Mouse (Mus musculus): Measurements from ENCODE around the gene Clip2. TPM values are rescaled to one million over a fixed set of nuclear protein-coding genes. Genes with fewer than 3 reads are reported as not detected.

The Clip2 gene
- polyA plus RNA-seq, 1 experiment from 2014 or later: 15.4 TPM

DNA sequence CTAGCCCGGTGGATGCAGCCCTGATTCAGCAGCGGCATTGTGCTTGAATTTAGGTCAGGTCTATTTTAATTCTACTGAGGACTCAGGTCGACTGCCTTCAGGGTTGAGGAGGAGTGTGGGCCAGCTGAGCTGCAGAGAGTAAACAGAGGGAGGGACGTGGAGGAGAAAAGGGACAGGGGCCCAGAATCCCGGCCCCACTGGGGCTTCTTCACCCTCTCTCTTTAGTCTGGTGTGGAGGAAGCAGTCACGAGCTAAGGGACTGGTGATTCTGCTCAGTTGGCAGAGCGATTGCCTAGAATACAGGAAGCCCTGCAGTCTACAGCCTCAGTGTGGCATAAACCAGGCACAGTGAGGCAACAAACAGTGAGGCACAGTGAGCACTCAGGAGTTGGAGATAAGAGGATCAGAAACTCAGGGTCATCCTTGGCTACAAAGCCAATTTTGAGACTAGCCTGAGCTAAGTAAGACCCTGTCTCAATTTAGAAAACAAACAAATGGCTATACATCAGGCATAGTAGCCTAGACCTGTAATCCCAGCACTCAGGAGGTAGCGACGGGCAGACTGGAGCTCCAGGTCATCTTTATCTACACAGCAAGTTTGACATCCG, 84.0 kb downstream of the Clip2 start:
- WGBS: 73% methylated on average over 10 of the region's 10 CpGs
- peaks cover 12% of the 10 kb centered on the region for H3K4me1 ChIP-seq (ENCODE audit: control insufficient read depth, insufficient read depth, low read length)
- no peaks in the 10 kb centered on the region for H3K9me3 ChIP-seq (ENCODE audit: control insufficient read depth, low read length)
- no peak overlapping the region for H3K9ac ChIP-seq (replicated peaks; ENCODE audit: low read depth, low read length)
- no peaks in the 10 kb centered on the region for H3K36me3 ChIP-seq (ENCODE audit: control insufficient read depth, insufficient read depth, low read length)
- H3K4me3 ChIP-seq (ENCODE audit: low read depth, low read length): no peak overlapping the region
- no peaks in the 10 kb centered on the region for H3K27me3 ChIP-seq (ENCODE audit: control insufficient read depth, insufficient read depth, low read length)
- no peak for ATAC-seq (ENCODE audit: low read depth)
- no peak overlapping the region for H3K27ac ChIP-seq (ENCODE audit: low read depth, low read length)
- no peak overlapping the region for H3K4me2 ChIP-seq (ENCODE audit: low read depth, low read length)

GRCm38 (mm10) chr5:134467030-134467549, 85.1 kb downstream of the Clip2 start:
- Histone ChIP-seq H3K4me1 (ENCODE audit: control insufficient read depth, insufficient read depth, low read length) (peaks cover 12% of the 10 kb centered on the region), H3K9ac (replicated peaks; ENCODE audit: low read depth, low read length) (no peak overlapping the region), H3K27ac (ENCODE audit: low read depth, low read length) (peak overlapping the region; percentile 66), H3K9me3 (ENCODE audit: control insufficient read depth, low read length) (no peaks in the 10 kb centered on the region), H3K4me2 (ENCODE audit: low read depth, low read length) (no peak overlapping the region), H3K36me3 (ENCODE audit: control insufficient read depth, insufficient read depth, low read length) (no peaks in the 10 kb centered on the region), H3K27me3 (ENCODE audit: control insufficient read depth, insufficient read depth, low read length) (no peaks in the 10 kb centered on the region), H3K4me3 (ENCODE audit: low read depth, low read length) (no peak overlapping the region)
- WGBS: 59% methylated on average over 8 of the region's 8 CpGs
- ATAC-seq (ENCODE audit: low read depth): 0 out of 2 replicates have a peak, but pooled peaks have one; percentile 34

GRCm38 (mm10) chr5:134466296-134467029, 85.8 kb downstream of the Clip2 start:
- Histone ChIP-seq H3K4me1 (ENCODE audit: control insufficient read depth, insufficient read depth, low read length) (peaks cover 12% of the 10 kb centered on the region), H3K9me3 (ENCODE audit: control insufficient read depth, low read length) (no peaks in the 10 kb centered on the region), H3K27ac (ENCODE audit: low read depth, low read length) (peak overlapping the region; percentile 66), H3K36me3 (ENCODE audit: control insufficient read depth, insufficient read depth, low read length) (no peaks in the 10 kb centered on the region), H3K4me3 (ENCODE audit: low read depth, low read length) (no peak overlapping the region), H3K27me3 (ENCODE audit: control insufficient read depth, insufficient read depth, low read length) (no peaks in the 10 kb centered on the region), H3K9ac (replicated peaks; ENCODE audit: low read depth, low read length) (no peak overlapping the region), H3K4me2 (ENCODE audit: low read depth, low read length) (peak overlapping the region; percentile 30; the same call in 1 of the 2 replicates)
- 10% methylated on average over 21 of the region's 21 CpGs for WGBS
- peak; percentile 56; the same call in 1 of the 2 replicates for ATAC-seq (ENCODE audit: low read depth)

DNA sequence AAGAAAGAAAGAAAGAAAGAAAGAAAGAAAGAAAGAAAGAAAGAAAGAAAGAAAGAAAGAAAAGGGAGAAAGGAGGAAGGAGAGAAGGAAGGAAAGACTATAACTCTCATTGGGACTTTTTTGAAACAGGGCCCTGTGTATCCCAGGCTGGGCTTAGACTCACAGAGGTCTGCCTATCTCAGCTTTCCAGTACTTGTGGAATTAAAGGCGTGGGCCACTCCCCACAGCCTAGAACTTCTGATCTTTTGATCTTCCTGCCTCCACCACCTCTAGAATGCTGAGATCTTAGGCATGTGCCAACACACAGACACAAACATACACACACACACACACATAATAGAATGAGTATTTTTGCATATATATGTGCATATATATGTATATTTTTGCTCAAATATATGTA, 87.0 kb downstream of the Clip2 start:
- Histone ChIP-seq H3K4me2 (ENCODE audit: low read depth, low read length) (no peak overlapping the region), H3K9ac (replicated peaks; ENCODE audit: low read depth, low read length) (no peak overlapping the region), H3K27ac (ENCODE audit: low read depth, low read length) (no peak overlapping the region), H3K4me1 (ENCODE audit: control insufficient read depth, insufficient read depth, low read length) (peaks cover 12% of the 10 kb centered on the region), H3K9me3 (ENCODE audit: control insufficient read depth, low read length) (no peaks in the 10 kb centered on the region), H3K27me3 (ENCODE audit: control insufficient read depth, insufficient read depth, low read length) (no peaks in the 10 kb centered on the region), H3K4me3 (ENCODE audit: low read depth, low read length) (no peak overlapping the region), H3K36me3 (ENCODE audit: control insufficient read depth, insufficient read depth, low read length) (no peaks in the 10 kb centered on the region)
- 82% methylated on average over 1 of the region's 1 CpGs for WGBS
- ATAC-seq (ENCODE audit: low read depth): no peak

GRCm38 (mm10) chr5:134464225-134464624, 88.0 kb downstream of the Clip2 start:
- no peak overlapping the region for H3K9ac ChIP-seq (replicated peaks; ENCODE audit: low read depth, low read length)
- WGBS: 84% methylated on average over 5 of the region's 5 CpGs
- no peaks in the 10 kb centered on the region for H3K27me3 ChIP-seq (ENCODE audit: control insufficient read depth, insufficient read depth, low read length)
- peaks cover 12% of the 10 kb centered on the region for H3K4me1 ChIP-seq (ENCODE audit: control insufficient read depth, insufficient read depth, low read length)
- no peak for ATAC-seq (ENCODE audit: low read depth)
- no peak overlapping the region for H3K27ac ChIP-seq (ENCODE audit: low read depth, low read length)
- H3K4me2 ChIP-seq (ENCODE audit: low read depth, low read length): no peak overlapping the region
- no peaks in the 10 kb centered on the region for H3K36me3 ChIP-seq (ENCODE audit: control insufficient read depth, insufficient read depth, low read length)
- no peak overlapping the region for H3K4me3 ChIP-seq (ENCODE audit: low read depth, low read length)
- no peaks in the 10 kb centered on the region for H3K9me3 ChIP-seq (ENCODE audit: control insufficient read depth, low read length)

- Histone ChIP-seq H3K4me3 (ENCODE audit: low read depth, low read length) (no peak overlapping the region), H3K4me1 (ENCODE audit: control insufficient read depth, insufficient read depth, low read length) (peaks cover 12% of the 10 kb centered on the region), H3K4me2 (ENCODE audit: low read depth, low read length) (no peak overlapping the region), H3K27ac (ENCODE audit: low read depth, low read length) (no peak overlapping the region), H3K9ac (replicated peaks; ENCODE audit: low read depth, low read length) (no peak overlapping the region), H3K9me3 (ENCODE audit: control insufficient read depth, low read length) (no peaks in the 10 kb centered on the region), H3K27me3 (ENCODE audit: control insufficient read depth, insufficient read depth, low read length) (no peaks in the 10 kb centered on the region), H3K36me3 (ENCODE audit: control insufficient read depth, insufficient read depth, low read length) (no peaks in the 10 kb centered on the region)
- WGBS: 87% methylated on average over 8 of the region's 8 CpGs
- ATAC-seq (ENCODE audit: low read depth): no peak
Measured at GRCm38 (mm10) chr5:134462731-134463130, 89.5 kb downstream of the Clip2 start.

DNA sequence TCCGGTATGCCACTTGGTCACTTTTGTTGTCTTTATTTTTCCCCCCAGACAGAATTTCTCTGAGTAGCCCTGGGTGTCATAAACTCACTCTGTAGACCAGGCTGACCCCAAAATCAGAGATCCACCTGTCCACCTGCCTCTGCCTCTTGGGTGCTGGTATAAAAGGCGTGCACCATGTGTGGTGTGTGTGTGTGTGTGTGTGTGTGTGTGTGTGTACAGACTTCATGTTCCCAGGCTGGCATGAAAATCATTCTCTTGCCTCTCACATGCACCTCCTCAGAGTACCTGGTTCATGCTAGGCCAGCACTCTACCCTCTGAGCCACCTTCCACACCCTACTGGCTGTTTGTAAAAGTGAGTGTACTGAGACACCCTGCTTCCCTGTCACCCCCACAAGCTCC, 89.9 kb downstream of the Clip2 start:
- no peak overlapping the region for H3K4me3 ChIP-seq (ENCODE audit: low read depth, low read length)
- peaks cover 12% of the 10 kb centered on the region for H3K4me1 ChIP-seq (ENCODE audit: control insufficient read depth, insufficient read depth, low read length)
- no peaks in the 10 kb centered on the region for H3K9me3 ChIP-seq (ENCODE audit: control insufficient read depth, low read length)
- H3K27me3 ChIP-seq (ENCODE audit: control insufficient read depth, insufficient read depth, low read length): no peaks in the 10 kb centered on the region
- no peak for ATAC-seq (ENCODE audit: low read depth)
- H3K27ac ChIP-seq (ENCODE audit: low read depth, low read length): no peak overlapping the region
- 85% methylated on average over 2 of the region's 2 CpGs for WGBS
- H3K4me2 ChIP-seq (ENCODE audit: low read depth, low read length): no peak overlapping the region
- H3K9ac ChIP-seq (replicated peaks; ENCODE audit: low read depth, low read length): no peak overlapping the region
- no peaks in the 10 kb centered on the region for H3K36me3 ChIP-seq (ENCODE audit: control insufficient read depth, insufficient read depth, low read length)

GRCm38 (mm10) chr5:134460546-134460945, 91.7 kb downstream of the Clip2 start:
- no peaks in the 10 kb centered on the region for H3K4me1 ChIP-seq (ENCODE audit: control insufficient read depth, insufficient read depth, low read length)
- no peaks in the 10 kb centered on the region for H3K9me3 ChIP-seq (ENCODE audit: control insufficient read depth, low read length)
- WGBS: 96% methylated on average over 4 of the region's 4 CpGs
- no peak overlapping the region for H3K4me3 ChIP-seq (ENCODE audit: low read depth, low read length)
- H3K36me3 ChIP-seq (ENCODE audit: control insufficient read depth, insufficient read depth, low read length): no peaks in the 10 kb centered on the region
- no peaks in the 10 kb centered on the region for H3K27me3 ChIP-seq (ENCODE audit: control insufficient read depth, insufficient read depth, low read length)
- no peak overlapping the region for H3K9ac ChIP-seq (replicated peaks; ENCODE audit: low read depth, low read length)
- no peak overlapping the region for H3K27ac ChIP-seq (ENCODE audit: low read depth, low read length)
- no peak overlapping the region for H3K4me2 ChIP-seq (ENCODE audit: low read depth, low read length)
- ATAC-seq (ENCODE audit: low read depth): no peak

GRCm38 (mm10) chr5:134459096-134459495, 93.1 kb downstream of the Clip2 start:
- Histone ChIP-seq H3K27me3 (ENCODE audit: control insufficient read depth, insufficient read depth, low read length) (no peaks in the 10 kb centered on the region), H3K36me3 (ENCODE audit: control insufficient read depth, insufficient read depth, low read length) (no peaks in the 10 kb centered on the region), H3K9me3 (ENCODE audit: control insufficient read depth, low read length) (no peaks in the 10 kb centered on the region), H3K4me2 (ENCODE audit: low read depth, low read length) (no peak overlapping the region), H3K27ac (ENCODE audit: low read depth, low read length) (no peak overlapping the region), H3K9ac (replicated peaks; ENCODE audit: low read depth, low read length) (no peak overlapping the region), H3K4me3 (ENCODE audit: low read depth, low read length) (no peak overlapping the region), H3K4me1 (ENCODE audit: control insufficient read depth, insufficient read depth, low read length) (peaks cover 8% of the 10 kb centered on the region)
- 89% methylated on average over 7 of the region's 7 CpGs for WGBS
- no peak for ATAC-seq (ENCODE audit: low read depth)

Measured in neural tube, embryonic 14.5 days (tissue).